Mouse (Mus musculus) ES-E14 (cell line): ENCODE results near the gene Rasl12. TPM values are rescaled to one million over a fixed set of nuclear protein-coding genes. Genes with fewer than 3 reads are reported as not detected.

Source experiments
- DNase-seq: peaks from one replicate; pipeline ENCODE4 v3.0.0-alpha.2; 2013; ENCODE audit warnings: low read depth, low spot score
- H3K27ac ChIP-seq: 2 replicates; pipeline ENCODE4 v1.5.1; 2012; ENCODE audit warnings: low read depth, mild to moderate bottlenecking, low read length, moderate library complexity, mixed read lengths; ENCODE audit not compliant: poor library complexity, insufficient read depth, severe bottlenecking
- H3K36me3 ChIP-seq: 2 replicates; pipeline ENCODE4 v1.6.1; 2012; ENCODE audit warnings: mild to moderate bottlenecking, low read length, moderate library complexity, mixed read lengths; ENCODE audit not compliant: control insufficient read depth, poor library complexity, insufficient read depth, severe bottlenecking
- H3K4me1 ChIP-seq, 2 experiments: fragments of 150-350 bp in 1 of 2; sonication (generic) in 1 of 2; 2 replicates each; pipeline ENCODE4 v1.6.1; 2012; ENCODE audit warnings: low read length in 2 of 2, mild to moderate bottlenecking in 1 of 2, mixed read lengths in 1 of 2; ENCODE audit not compliant: control insufficient read depth in 2 of 2, insufficient read depth in 2 of 2, poor library complexity in 1 of 2
- H3K4me3 ChIP-seq, 2 experiments: fragments of 150-350 bp in 1 of 2; sonication (generic) in 1 of 2; 2 replicates each; pipeline ENCODE4 v1.5.1; 2012; ENCODE audit warnings: low read length in 2 of 2, low read depth in 1 of 2, mild to moderate bottlenecking in 1 of 2, mixed read lengths in 1 of 2; ENCODE audit not compliant: insufficient read depth in 1 of 2, poor library complexity in 1 of 2, severe bottlenecking in 1 of 2
- H3K9ac ChIP-seq: 2 replicates; pipeline ENCODE4 v1.6.1; 2012; ENCODE audit warnings: low read depth, mild to moderate bottlenecking, low read length, mixed read lengths; ENCODE audit not compliant: poor library complexity, insufficient read depth, severe bottlenecking
- H3K9me3 ChIP-seq: fragments of 150-350 bp; sonication (generic); 2 replicates; pipeline ENCODE4 v1.6.1; 2012; ENCODE audit warnings: low read depth, mild to moderate bottlenecking, low read length; ENCODE audit not compliant: control insufficient read depth, insufficient read depth
- CHD2 ChIP-seq: IDR thresholded peaks from 2 replicates; pipeline ENCODE4 v1.6.1; 2014; ENCODE audit warnings: mild to moderate bottlenecking, low read depth, low read length, inconsistent platforms
- HCFC1 ChIP-seq: IDR thresholded peaks from 2 replicates; pipeline ENCODE4 v1.6.1; 2012; ENCODE audit warnings: low read length, inconsistent platforms, borderline replicate concordance; ENCODE audit not compliant: insufficient read depth
- MAFK ChIP-seq: IDR thresholded peaks from 2 replicates; pipeline ENCODE4 v1.6.1; 2014; ENCODE audit warnings: mild to moderate bottlenecking, low read depth, low read length, inconsistent platforms; ENCODE audit not compliant: insufficient read depth
- ZC3H11A ChIP-seq: IDR thresholded peaks from 2 replicates; pipeline ENCODE4 v1.6.1; 2012; ENCODE audit warnings: low read depth, mild to moderate bottlenecking, inconsistent platforms, low read length, borderline replicate concordance
- ZNF384 ChIP-seq: IDR thresholded peaks from 2 replicates; pipeline ENCODE4 v1.6.1; 2012; ENCODE audit warnings: low read depth, low read length, inconsistent platforms
- in situ Hi-C, 2 experiments: fragments of 600-800 bp; cut with MboI; formaldehyde crosslinking; loops; one replicate each; pipeline ENCODE4 v1.15.1; 2025; ENCODE audit warnings: low sequenced_read_pairs in 2 of 2, inconsistent platforms in 1 of 2; ENCODE audit not compliant: unreplicated experiment in 2 of 2
- total RNA-seq: library from RNA; depleted of rRNA; stranded (reverse); fragments of 300-350 nt; gene quantifications from 2 replicates; pipeline ENCODE4 v1.2.3, GENCODE M21; 2012; rRNA removed

Gene Rasl12
- 0.18 and 0.21 TPM in 2 replicates for total RNA-seq

GRCm38 (mm10) chr9:65398279-65398678 is at the start of gene Rasl12:
TSS of gene Rasl12 (plus strand) at chr9:65398506.
- in situ Hi-C loops, result no loop called here
- Histone ChIP-seq H3K36me3 (no peaks in the 10 kb centered on the region), H3K4me3 (peak within 1 kb of the TSS; percentile 60 to 68), H3K4me1 (no peaks in the 10 kb centered on the region), H3K9me3 (no peaks in the 10 kb centered on the region), H3K27ac (no peak within 1 kb of the TSS), H3K9ac (peak within 1 kb of the TSS; percentile 42; the same call in 1 of the 2 replicates)
- TF ChIP-seq CHD2 (no peak), HCFC1 (no peak), MAFK (no peak), ZC3H11A (no peak), ZNF384 (no peak)
- DNase-seq, result no peak

DNA sequence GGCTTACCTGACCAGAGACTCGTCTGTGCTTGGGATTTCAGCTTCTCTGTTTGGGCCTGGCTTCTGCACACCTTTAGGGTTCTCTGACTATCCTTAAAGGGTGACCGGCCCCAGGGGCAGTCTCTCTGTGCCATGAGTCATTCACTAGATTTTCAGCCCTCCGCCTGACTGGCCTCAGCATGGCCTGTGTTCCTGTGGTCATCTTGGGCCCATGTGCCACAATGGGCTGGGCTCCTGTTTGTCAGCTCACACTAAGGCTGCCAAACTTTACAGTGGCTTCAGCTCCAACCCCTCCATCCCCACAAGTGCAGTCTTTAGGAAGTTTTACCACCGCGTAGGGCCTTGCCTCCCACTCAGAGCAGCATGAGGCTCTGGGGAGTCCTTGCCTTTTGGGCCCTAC is 45.1 kb upstream of the Rasl12 start:
- peaks cover 0 to 2% of the 10 kb centered on the region in 2 experiments; a peak in 1 of 4 replicates for H3K4me1 ChIP-seq
- TF ChIP-seq MAFK, result no peak
- TF ChIP-seq CHD2, result no peak
- no peak for TF ChIP-seq ZNF384
- no peak for TF ChIP-seq ZC3H11A
- TF ChIP-seq HCFC1, result no peak
- no peaks in the 10 kb centered on the region for H3K9me3 ChIP-seq
- DNase-seq, result no peak
- in situ Hi-C loops, result no loop called here
- H3K27ac ChIP-seq, result no peak overlapping the region
- H3K36me3 ChIP-seq, result peaks cover 9% of the 10 kb centered on the region; the same call in 1 of the 2 replicates
- no peak overlapping the region for H3K9ac ChIP-seq
- no peak overlapping the region for H3K4me3 ChIP-seq

DNA sequence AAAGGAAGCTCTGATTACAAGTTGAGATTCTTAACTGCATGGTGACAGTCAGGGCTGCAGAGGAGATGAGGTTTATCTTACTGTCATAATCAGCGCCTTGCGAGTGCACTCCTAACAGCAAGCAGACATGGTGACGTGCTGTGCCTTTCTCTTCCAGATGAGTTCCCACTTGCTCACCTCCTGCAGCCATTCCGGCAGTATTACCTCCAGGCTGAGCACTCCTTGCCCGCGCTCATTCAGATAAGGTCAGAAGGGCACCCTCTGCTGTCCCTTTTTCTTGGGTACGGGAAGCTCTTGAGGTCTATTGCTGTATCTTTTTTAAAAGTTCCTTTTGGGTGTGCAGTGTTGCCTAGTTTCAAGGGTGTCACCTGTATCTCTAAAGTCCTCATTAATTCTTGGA is 41.7 kb upstream of the Rasl12 start:
- Histone ChIP-seq H3K4me3 (no peak overlapping the region), H3K9me3 (no peaks in the 10 kb centered on the region), H3K4me1 (no peaks in the 10 kb centered on the region; a peak in 1 of 4 replicates), H3K27ac (no peak overlapping the region), H3K9ac (no peak overlapping the region), H3K36me3 (peaks cover 23% of the 10 kb centered on the region)
- in situ Hi-C loops, result no loop called here
- TF ChIP-seq HCFC1 (no peak), MAFK (no peak), CHD2 (no peak), ZC3H11A (no peak), ZNF384 (no peak)
- DNase-seq, result no peak

DNA sequence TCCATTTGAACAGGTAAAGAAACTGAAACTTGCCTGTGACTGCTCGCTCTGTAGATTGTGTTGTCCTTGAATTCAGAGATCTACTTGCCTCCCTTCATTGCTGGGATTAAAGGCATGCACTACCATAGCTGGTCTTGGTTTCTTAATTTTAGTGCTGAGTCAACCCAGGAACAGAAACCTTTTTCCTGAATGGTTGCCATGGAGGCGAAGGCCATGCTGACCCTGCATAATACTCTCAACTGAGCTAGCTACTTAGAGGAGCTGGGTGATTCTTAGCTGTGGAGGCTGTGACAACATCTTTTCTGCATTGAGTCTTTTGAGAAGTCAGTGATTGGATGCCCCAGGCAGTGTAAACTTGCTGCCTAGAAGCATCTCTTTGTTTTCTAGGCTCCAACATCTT is 41.3 kb upstream of the Rasl12 start:
- H3K9me3 ChIP-seq, result no peaks in the 10 kb centered on the region
- H3K27ac ChIP-seq, result no peak overlapping the region
- in situ Hi-C loops, result no loop called here
- no peak for DNase-seq
- no peak overlapping the region for H3K9ac ChIP-seq
- no peak overlapping the region for H3K4me3 ChIP-seq
- H3K36me3 ChIP-seq, result peaks cover 23% of the 10 kb centered on the region
- H3K4me1 ChIP-seq, result no peaks in the 10 kb centered on the region; a peak in 1 of 4 replicates
- TF ChIP-seq ZNF384 (no peak), ZC3H11A (no peak), HCFC1 (no peak), CHD2 (no peak), MAFK (no peak)

- TF ChIP-seq ZNF384 (no peak), HCFC1 (no peak), MAFK (no peak), ZC3H11A (no peak), CHD2 (no peak)
Observed at GRCm38 (mm10) chr9:65358956-65359480, 39.3 kb upstream of the Rasl12 start.

More at GRCm38 (mm10) chr9:65358956-65359480, 39.3 kb upstream of the Rasl12 start:
- Histone ChIP-seq H3K4me1 (peaks cover 0 to 2% of the 10 kb centered on the region in 2 experiments; a peak in 1 of 4 replicates), H3K9ac (no peak overlapping the region), H3K27ac (no peak overlapping the region), H3K4me3 (no peak overlapping the region), H3K9me3 (no peaks in the 10 kb centered on the region), H3K36me3 (peaks cover 22% of the 10 kb centered on the region)
- DNase-seq, result no peak
- in situ Hi-C loops, result no loop called here
